Mouse (Mus musculus) neural tube, embryonic 11.5 days (tissue): Measurements from ENCODE around the gene Cct4. TPM values are rescaled to one million over a fixed set of nuclear protein-coding genes. Genes with fewer than 3 reads are reported as not detected.

Experiments used
- ATAC-seq: fragments of 200-750 bp; cut with Nextera tagmentation; 2 replicates; pipeline ENCODE4 v1.8.0; 2017; ENCODE audit warnings: moderate number of reproducible peaks, mild to moderate bottlenecking, moderate TSS enrichment, moderate library complexity; ENCODE audit not compliant: insufficient read depth, low FRiP score, low TSS enrichment
- DNase-seq: peaks from one replicate; pipeline ENCODE4 v3.0.0-alpha.2; 2015; ENCODE audit warnings: low spot score
- H3K27ac ChIP-seq: fragments of 300-500 bp; sonication (generic); 2 replicates; pipeline ENCODE4 v1.5.1; 2014; ENCODE audit warnings: low read depth, mild to moderate bottlenecking, low read length
- H3K27me3 ChIP-seq: fragments of 300-500 bp; sonication (generic); 2 replicates; pipeline ENCODE4 v1.6.1; 2014; ENCODE audit warnings: mild to moderate bottlenecking, low read length, mixed read lengths; ENCODE audit not compliant: control insufficient read depth, insufficient read depth
- H3K36me3 ChIP-seq: fragments of 300-500 bp; sonication (generic); 2 replicates; pipeline ENCODE4 v1.6.1; 2014; ENCODE audit warnings: mild to moderate bottlenecking, low read length, moderate library complexity, mixed read lengths; ENCODE audit not compliant: control insufficient read depth, insufficient read depth
- H3K4me1 ChIP-seq: fragments of 300-500 bp; sonication (generic); 2 replicates; pipeline ENCODE4 v1.6.1; 2014; ENCODE audit warnings: low read length, mixed read lengths; ENCODE audit not compliant: control insufficient read depth, insufficient read depth
- H3K4me2 ChIP-seq: fragments of 300-500 bp; sonication (generic); 2 replicates; pipeline ENCODE4 v1.6.1; 2014; ENCODE audit warnings: low read depth, mild to moderate bottlenecking, moderate library complexity
- H3K4me3 ChIP-seq: fragments of 300-500 bp; sonication (generic); 2 replicates; pipeline ENCODE4 v1.5.1; 2014; ENCODE audit warnings: low read depth, low read length
- H3K9ac ChIP-seq: fragments of 300-500 bp; sonication (generic); 2 replicates; pipeline ENCODE4 v1.6.1; 2014; ENCODE audit warnings: mild to moderate bottlenecking, low read length
- H3K9me3 ChIP-seq: fragments of 300-500 bp; sonication (generic); 2 replicates; pipeline ENCODE4 v1.6.1; 2016; ENCODE audit warnings: low read length; ENCODE audit not compliant: control insufficient read depth
- WGBS: fragments of 180-500 bp; shearing (Covaris S2); extraction: QIAGEN DNeasy Blood & Tissue Kit; methylation state at CpG from one replicate; pipeline ENCODE4 v1.1.7; 2014; 5-methylcytosine and 5-hydroxymethylcytosine counted together
- polyA plus RNA-seq: library from polyadenylated mRNA; unstranded; fragments of >200 nt; fragmentation: Nextera tagmentation; extraction: Ambion mirVana; gene quantifications from 2 replicates; pipeline ENCODE4 v1.2.1, GENCODE M21; 2014

The Cct4 gene
- 435 and 451 TPM in 2 replicates for polyA plus RNA-seq

- H3K27ac ChIP-seq, result peak within 1 kb of the TSS; percentile 90
- peaks cover 10% of the 10 kb centered on the region for H3K4me1 ChIP-seq
- WGBS, result under 1% methylated on average over 66 of the region's 66 CpGs
- H3K9me3 ChIP-seq, result no peaks in the 10 kb centered on the region
- H3K4me3 ChIP-seq, result peak within 1 kb of the TSS; percentile 93
- DNase-seq (peak; percentile 94), ATAC-seq (peak; percentile 98)
- no peaks in the 10 kb centered on the region for H3K27me3 ChIP-seq
- H3K4me2 ChIP-seq, result peak within 1 kb of the TSS; percentile 93
- H3K36me3 ChIP-seq, result peaks cover 7% of the 10 kb centered on the region
- peak within 1 kb of the TSS; percentile 94 for H3K9ac ChIP-seq
Observed at GRCm38 (mm10) chr11:22990393-22991126, at the start of gene Cct4. Cct4 (plus strand) TSS chr11:22990519.

GRCm38 (mm10) chr11:22949101-22949500 is 41.2 kb upstream of the Cct4 start:
- Histone ChIP-seq H3K27ac (no peak overlapping the region), H3K27me3 (no peaks in the 10 kb centered on the region), H3K9me3 (no peaks in the 10 kb centered on the region), H3K4me2 (no peak overlapping the region), H3K4me1 (no peaks in the 10 kb centered on the region), H3K4me3 (no peak overlapping the region), H3K9ac (no peak overlapping the region), H3K36me3 (no peaks in the 10 kb centered on the region)
- ATAC-seq (no peak), DNase-seq (no peak)
- 89% methylated on average over 1 of the region's 1 CpGs for WGBS

- Histone ChIP-seq H3K4me3 (no peak overlapping the region), H3K9ac (no peak overlapping the region), H3K27ac (no peak overlapping the region), H3K36me3 (no peaks in the 10 kb centered on the region), H3K4me2 (no peak overlapping the region), H3K27me3 (no peaks in the 10 kb centered on the region), H3K4me1 (no peaks in the 10 kb centered on the region), H3K9me3 (no peaks in the 10 kb centered on the region)
- 92% methylated on average over 6 of the region's 6 CpGs for WGBS
- ATAC-seq (no peak), DNase-seq (no peak)
Observed at GRCm38 (mm10) chr11:22950131-22950530, 40.2 kb upstream of the Cct4 start.

- no peaks in the 10 kb centered on the region for H3K9me3 ChIP-seq
- H3K4me3 ChIP-seq, result no peak overlapping the region
- H3K27me3 ChIP-seq, result no peaks in the 10 kb centered on the region
- no peaks in the 10 kb centered on the region for H3K36me3 ChIP-seq
- no peaks in the 10 kb centered on the region for H3K4me1 ChIP-seq
- 92% methylated on average over 7 of the region's 7 CpGs for WGBS
- H3K27ac ChIP-seq, result no peak overlapping the region
- H3K9ac ChIP-seq, result no peak overlapping the region
- DNase-seq, result no peak
- ATAC-seq, result no peak
- no peak overlapping the region for H3K4me2 ChIP-seq
Observed at GRCm38 (mm10) chr11:22952668-22953067, 37.7 kb upstream of the Cct4 start.

GRCm38 (mm10) chr11:22956346-22956745 is 34.0 kb upstream of the Cct4 start:
- DNase-seq (no peak), ATAC-seq (no peak)
- Histone ChIP-seq H3K9me3 (no peaks in the 10 kb centered on the region), H3K4me2 (no peak overlapping the region), H3K27ac (no peak overlapping the region), H3K9ac (no peak overlapping the region), H3K4me1 (no peaks in the 10 kb centered on the region), H3K27me3 (no peaks in the 10 kb centered on the region), H3K36me3 (no peaks in the 10 kb centered on the region), H3K4me3 (no peak overlapping the region)
- WGBS, result 97% methylated on average over 6 of the region's 6 CpGs

- no peak overlapping the region for H3K4me3 ChIP-seq
- no peak overlapping the region for H3K27ac ChIP-seq
- H3K4me1 ChIP-seq, result no peaks in the 10 kb centered on the region
- H3K4me2 ChIP-seq, result no peak overlapping the region
- H3K9ac ChIP-seq, result no peak overlapping the region
- no peaks in the 10 kb centered on the region for H3K36me3 ChIP-seq
- ATAC-seq, result no peak
- H3K27me3 ChIP-seq, result no peaks in the 10 kb centered on the region
- no peaks in the 10 kb centered on the region for H3K9me3 ChIP-seq
- peak; percentile 36 for DNase-seq
- WGBS, result 67% methylated on average over 4 of the region's 4 CpGs
Observed at GRCm38 (mm10) chr11:22956830-22957229, 33.5 kb upstream of the Cct4 start.

- DNase-seq (no peak), ATAC-seq (no peak)
- H3K4me2 ChIP-seq, result no peak overlapping the region
- 91% methylated on average over 4 of the region's 4 CpGs for WGBS
- no peak overlapping the region for H3K4me3 ChIP-seq
- no peaks in the 10 kb centered on the region for H3K9me3 ChIP-seq
- H3K4me1 ChIP-seq, result no peaks in the 10 kb centered on the region
- no peak overlapping the region for H3K9ac ChIP-seq
- H3K36me3 ChIP-seq, result no peaks in the 10 kb centered on the region
- no peaks in the 10 kb centered on the region for H3K27me3 ChIP-seq
- no peak overlapping the region for H3K27ac ChIP-seq
Observed at GRCm38 (mm10) chr11:22957791-22958374, 32.4 kb upstream of the Cct4 start.

GRCm38 (mm10) chr11:22962101-22962500 is 28.2 kb upstream of the Cct4 start:
- Histone ChIP-seq H3K4me2 (no peak overlapping the region), H3K4me3 (no peak overlapping the region), H3K9me3 (no peaks in the 10 kb centered on the region), H3K36me3 (no peaks in the 10 kb centered on the region), H3K4me1 (no peaks in the 10 kb centered on the region), H3K9ac (no peak overlapping the region), H3K27me3 (no peaks in the 10 kb centered on the region), H3K27ac (no peak overlapping the region)
- DNase-seq (no peak), ATAC-seq (no peak)
- 88% methylated on average over 1 of the region's 1 CpGs for WGBS

GRCm38 (mm10) chr11:22964401-22964800 is 25.9 kb upstream of the Cct4 start:
- no peaks in the 10 kb centered on the region for H3K9me3 ChIP-seq
- no peak overlapping the region for H3K27ac ChIP-seq
- no peaks in the 10 kb centered on the region for H3K27me3 ChIP-seq
- H3K36me3 ChIP-seq, result no peaks in the 10 kb centered on the region
- no peak for DNase-seq
- no peak overlapping the region for H3K4me3 ChIP-seq
- no peak for ATAC-seq
- H3K4me2 ChIP-seq, result no peak overlapping the region
- WGBS, result 77% methylated on average over 4 of the region's 4 CpGs
- H3K9ac ChIP-seq, result no peak overlapping the region
- H3K4me1 ChIP-seq, result no peaks in the 10 kb centered on the region
